Mouse (Mus musculus) frontal cortex, adult 2 months (tissue): ENCODE data around the gene Gm14685. TPM values are rescaled to one million over a fixed set of nuclear protein-coding genes. Genes with fewer than 3 reads are reported as not detected.
"Not testable (repeated sequence)": the region's sequence is repeated elsewhere in the genome, so short reads cannot be mapped to it uniquely, and the experiment has no call there.

ENCODE experiments used
- DNase-seq, 2 experiments: peaks; one replicate each; pipeline ENCODE4 v3.0.0; 2022; ENCODE audit warnings: low spot score in 1 of 2; ENCODE audit errors: extremely low spot score in 1 of 2
- polyA plus RNA-seq: library from polyadenylated mRNA; depleted of rRNA; stranded (reverse); fragments of >200 nt; gene quantifications from 2 replicates; pipeline ENCODE4 v1.2.3, GENCODE M21; 2012; rRNA removed

The Gm14685 gene
- 0.32 and 0.46 TPM in 2 replicates for polyA plus RNA-seq

GRCm38 (mm10) chrX:73116747-73117146 is at the start of gene Gm14685:
Gene Gm14685 (plus strand): TSS chrX:73117047.
- DNase-seq, result not testable (repeated sequence)

- DNase-seq, result not testable (repeated sequence)
These were observed 34.4 kb upstream of the Gm14685 start, which contains the start of gene Xlr4a for GRCm38 (mm10) chrX:73082267-73083055. Gene Xlr4a (minus strand): TSS chrX:73082478.

- DNase-seq, result not testable (repeated sequence)
These were observed 19.8 kb upstream of the Gm14685 start, which contains the start of gene Xlr3a for GRCm38 (mm10) chrX:73096941-73097508. Gene Xlr3a (minus strand): TSS chrX:73097095.

- not testable (repeated sequence) for DNase-seq
These were observed 6.3 kb downstream of the Gm14685 start for GRCm38 (mm10) chrX:73122859-73123829.

GRCm38 (mm10) chrX:73143218-73143618 is 26.4 kb downstream of the Gm14685 start:
- DNase-seq, result not testable (repeated sequence)

- not testable (repeated sequence) for DNase-seq
These were observed 31.6 kb downstream of the Gm14685 start, which contains the start of gene Xlr5b for GRCm38 (mm10) chrX:73148496-73148895. Gene Xlr5b (plus strand): TSS chrX:73148796.

- DNase-seq, result not testable (repeated sequence)
These were observed 32.5 kb downstream of the Gm14685 start, which contains the start of gene DXBay18 for GRCm38 (mm10) chrX:73149350-73149749. Gene DXBay18 (minus strand): TSS chrX:73149450.

- not testable (repeated sequence) for DNase-seq
These were observed 60.0 kb downstream of the Gm14685 start, which contains the start of gene Spin2d for GRCm38 (mm10) chrX:73176889-73177288. Gene Spin2d (minus strand): TSS chrX:73176989.

Other genes starting within 250 kb of the Gm14685 start
- gene Cetn2, start 198.6 kb upstream of the Gm14685 start, polyA plus RNA-seq, result 51.8 and 56.0 TPM in 2 replicates
- gene Nsdhl, start 198.5 kb upstream of the Gm14685 start, polyA plus RNA-seq, result 28.8 TPM in 2 replicates
- 0.44 and 0.72 TPM in 2 replicates for gene Zfp185, start 129.7 kb upstream of the Gm14685 start, polyA plus RNA-seq
- gene Pnma5, start 79.9 kb upstream of the Gm14685 start, polyA plus RNA-seq, result 0.25 and 0.30 TPM in 2 replicates
- 14.2 and 19.4 TPM in 2 replicates for gene Pnma3, start 52.3 kb upstream of the Gm14685 start, polyA plus RNA-seq
- gene Xlr4a, start 34.6 kb upstream of the Gm14685 start, polyA plus RNA-seq, result 0.18 and 0.99 TPM in 2 replicates
- 1.6 and 2.1 TPM in 2 replicates for gene Xlr3a, start 20.0 kb upstream of the Gm14685 start, polyA plus RNA-seq
- not detected in 2 replicates for gene Xlr5b, start 31.7 kb downstream of the Gm14685 start, polyA plus RNA-seq
- 0.32 and 0.42 TPM in 2 replicates for gene DXBay18, start 32.4 kb downstream of the Gm14685 start, polyA plus RNA-seq
- not detected in 2 replicates for gene Spin2d, start 59.9 kb downstream of the Gm14685 start, polyA plus RNA-seq
- 3.8 and 6.8 TPM in 2 replicates for gene Xlr3b, start 75.2 kb downstream of the Gm14685 start, polyA plus RNA-seq
- gene Xlr4b, start 97.3 kb downstream of the Gm14685 start, polyA plus RNA-seq, result 0.92 and 1.8 TPM in 2 replicates
- 14.7 and 16.6 TPM in 2 replicates for gene F8a, start 111.2 kb downstream of the Gm14685 start, polyA plus RNA-seq
- gene Xlr4c, start 126.1 kb downstream of the Gm14685 start, polyA plus RNA-seq, result 0.12 and 0.40 TPM in 2 replicates
- 0.06 TPM in 1 of 2 replicates, not detected in the other for gene Xlr3c, start 148.3 kb downstream of the Gm14685 start, polyA plus RNA-seq
- 0.13 TPM in 1 of 2 replicates, not detected in the other for gene Xlr5a, start 175.9 kb downstream of the Gm14685 start, polyA plus RNA-seq
- not detected in 2 replicates for gene Xlr5c, start 175.9 kb downstream of the Gm14685 start, polyA plus RNA-seq
- not detected in 2 replicates for gene Gm45015, start 219.8 kb downstream of the Gm14685 start, polyA plus RNA-seq
- gene Zfp275, start 225.6 kb downstream of the Gm14685 start, polyA plus RNA-seq, result 16.9 and 17.5 TPM in 2 replicates